Mouse (Mus musculus): ENCODE measurements around the gene Slc25a21.

GRCm38 (mm10) chr12:56769421-56769820, 427.9 kb downstream of the Slc25a21 start:
- TF ChIP-seq CTCF (IDR thresholded peaks at IDR 0.05; ENCODE audit: extremely low read depth, insufficient read depth, insufficient read length, insufficient replicate concordance) (no peak), POLR2A (IDR thresholded peaks at IDR 0.05; ENCODE audit: low read depth, low read length) (no peak)

Data from spleen, adult 2 months (tissue).